Mouse (Mus musculus): ENCODE results near the gene 9330182L06Rik. TPM values are rescaled to one million over a fixed set of nuclear protein-coding genes. Genes with fewer than 3 reads are reported as not detected.

Gene 9330182L06Rik
- polyA plus RNA-seq, 1 experiment from 2014 or later: 4.0 TPM

- Histone ChIP-seq H3K9ac (no peak overlapping the region), H3K36me3 (no peaks in the 10 kb centered on the region), H3K4me3 (no peak overlapping the region), H3K27me3 (no peaks in the 10 kb centered on the region), H3K9me3 (no peaks in the 10 kb centered on the region), H3K27ac (no peak overlapping the region), H3K4me2 (replicated peaks) (no peak overlapping the region), H3K4me1 (no peaks in the 10 kb centered on the region)
- 81% methylated on average over 8 of the region's 8 CpGs for WGBS
- ATAC-seq (ENCODE audit: low FRiP score, low read depth): no peak
Measured at GRCm38 (mm10) chr5:9339511-9340173, 73.7 kb downstream of the 9330182L06Rik start.

DNA sequence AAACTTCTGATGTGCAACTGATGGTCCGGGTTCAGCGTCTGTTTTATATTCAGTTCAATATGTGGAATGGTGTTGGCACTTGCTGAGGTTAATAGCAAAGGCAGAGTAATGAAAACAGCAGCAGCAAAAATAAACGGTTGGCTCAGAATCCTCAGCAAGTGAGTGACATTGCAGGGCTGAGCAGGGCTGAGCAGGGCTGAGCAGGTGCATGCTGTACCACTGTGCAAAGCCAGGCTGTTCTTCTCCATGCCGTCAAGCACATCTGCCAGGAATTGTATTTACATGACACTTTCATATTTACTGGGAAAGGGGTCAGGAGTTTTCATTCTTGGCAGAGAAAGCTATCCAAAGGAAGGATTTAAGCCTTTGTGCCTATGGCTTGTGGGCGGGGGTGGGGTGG lies 78.7 kb downstream of the 9330182L06Rik start:
- no peak for ATAC-seq (ENCODE audit: low FRiP score, low read depth)
- H3K4me2 ChIP-seq (replicated peaks): no peak overlapping the region
- H3K27me3 ChIP-seq: no peaks in the 10 kb centered on the region
- no peak overlapping the region for H3K27ac ChIP-seq
- WGBS: 43% methylated on average over 5 of the region's 5 CpGs
- no peaks in the 10 kb centered on the region for H3K36me3 ChIP-seq
- no peaks in the 10 kb centered on the region for H3K9me3 ChIP-seq
- no peaks in the 10 kb centered on the region for H3K4me1 ChIP-seq
- H3K4me3 ChIP-seq: no peak overlapping the region
- no peak overlapping the region for H3K9ac ChIP-seq

DNA sequence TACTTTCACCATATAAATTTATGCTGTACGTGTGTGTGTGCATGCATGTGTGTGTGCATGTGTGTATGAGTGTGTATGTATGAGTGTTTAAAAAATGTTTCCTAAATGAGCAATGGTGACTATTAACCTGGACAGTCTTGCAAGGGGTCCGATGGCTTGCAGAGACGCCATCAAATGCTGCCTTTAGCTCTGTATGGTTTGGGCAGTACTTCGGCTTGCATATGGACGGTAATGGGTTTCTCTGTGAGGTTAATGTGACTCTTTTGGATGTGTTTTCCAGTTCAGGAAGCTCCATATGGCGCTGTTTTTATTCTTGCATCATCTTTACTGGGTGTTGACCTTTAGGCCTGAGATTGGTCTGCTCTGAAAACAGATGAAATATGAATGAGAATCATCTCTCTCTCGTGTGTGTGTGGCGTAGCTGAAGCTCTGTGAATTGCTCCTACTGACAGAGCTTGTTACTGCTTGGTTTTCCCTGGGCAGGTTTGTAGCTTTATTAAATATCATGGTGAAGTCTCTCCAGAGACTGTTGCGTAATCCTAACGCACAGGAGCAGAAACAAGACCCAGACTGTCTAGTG lies 79.2 kb downstream of the 9330182L06Rik start:
- Histone ChIP-seq H3K9me3 (no peaks in the 10 kb centered on the region), H3K9ac (no peak overlapping the region), H3K27me3 (no peaks in the 10 kb centered on the region), H3K4me1 (no peaks in the 10 kb centered on the region), H3K4me3 (no peak overlapping the region), H3K4me2 (replicated peaks) (no peak overlapping the region), H3K27ac (no peak overlapping the region), H3K36me3 (no peaks in the 10 kb centered on the region)
- WGBS: 70% methylated on average over 10 of the region's 10 CpGs
- ATAC-seq (ENCODE audit: low FRiP score, low read depth): peak; percentile 48; the same call in 1 of the 2 replicates

DNA sequence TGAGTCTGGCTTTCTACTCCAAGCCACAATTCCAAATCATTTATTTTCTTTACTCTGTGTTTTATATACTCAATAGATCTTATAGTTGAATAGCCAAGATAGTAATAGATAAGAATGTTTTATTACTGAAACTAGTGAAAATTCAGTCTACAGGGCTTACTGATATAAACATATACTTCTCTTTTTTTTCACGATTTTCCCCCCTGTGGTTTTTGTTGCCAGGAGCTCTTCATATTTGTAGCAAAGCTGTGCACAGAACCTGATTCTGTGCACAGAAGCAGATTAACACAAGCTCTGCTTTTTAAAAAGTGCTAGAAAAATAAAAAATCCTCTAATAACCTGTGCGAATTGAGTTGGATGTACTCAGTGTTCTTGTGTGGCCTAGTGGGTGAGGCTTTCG lies 79.7 kb downstream of the 9330182L06Rik start:
- Histone ChIP-seq H3K36me3 (no peaks in the 10 kb centered on the region), H3K27ac (no peak overlapping the region), H3K4me3 (no peak overlapping the region), H3K4me2 (replicated peaks) (no peak overlapping the region), H3K9me3 (no peaks in the 10 kb centered on the region), H3K27me3 (no peaks in the 10 kb centered on the region), H3K9ac (no peak overlapping the region), H3K4me1 (no peaks in the 10 kb centered on the region)
- no peak for ATAC-seq (ENCODE audit: low FRiP score, low read depth)
- 74% methylated on average over 3 of the region's 3 CpGs for WGBS

- WGBS: 79% methylated on average over 4 of the region's 4 CpGs
Measured at GRCm38 (mm10) chr5:9346510-9346909, 80.6 kb downstream of the 9330182L06Rik start.

DNA sequence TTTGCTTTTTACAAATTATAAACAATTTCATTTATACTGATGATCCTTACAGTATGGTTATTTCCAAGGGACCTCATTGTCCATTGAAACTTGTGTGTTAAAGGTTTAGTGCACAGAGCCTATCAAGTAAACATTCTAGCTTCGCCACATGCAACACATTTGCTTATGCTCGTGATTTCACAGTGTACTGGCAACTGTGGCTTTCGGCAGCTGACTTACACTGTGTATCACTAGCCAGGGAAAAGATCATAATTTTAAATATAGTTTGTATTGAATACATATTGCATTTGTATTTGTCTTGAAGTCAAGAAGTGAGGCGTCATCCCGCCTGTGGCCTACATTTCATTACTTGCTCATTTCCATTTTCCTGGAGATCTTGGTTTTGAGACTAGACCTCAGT lies 86.2 kb downstream of the 9330182L06Rik start:
- no peak for ATAC-seq (ENCODE audit: low FRiP score, low read depth)
- H3K9ac ChIP-seq: no peak overlapping the region
- no peaks in the 10 kb centered on the region for H3K4me1 ChIP-seq
- no peaks in the 10 kb centered on the region for H3K36me3 ChIP-seq
- WGBS: 85% methylated on average over 5 of the region's 5 CpGs
- no peak overlapping the region for H3K27ac ChIP-seq
- no peaks in the 10 kb centered on the region for H3K27me3 ChIP-seq
- no peak overlapping the region for H3K4me2 ChIP-seq (replicated peaks)
- no peak overlapping the region for H3K4me3 ChIP-seq
- no peaks in the 10 kb centered on the region for H3K9me3 ChIP-seq

More at GRCm38 (mm10) chr5:9346510-9346909, 80.6 kb downstream of the 9330182L06Rik start:
- Histone ChIP-seq H3K9me3 (no peaks in the 10 kb centered on the region), H3K36me3 (no peaks in the 10 kb centered on the region), H3K27me3 (no peaks in the 10 kb centered on the region), H3K27ac (no peak overlapping the region), H3K4me2 (replicated peaks) (no peak overlapping the region), H3K4me3 (no peak overlapping the region), H3K9ac (no peak overlapping the region), H3K4me1 (no peaks in the 10 kb centered on the region)
- ATAC-seq (ENCODE audit: low FRiP score, low read depth): no peak

GRCm38 (mm10) chr5:9352646-9353045 lies 86.7 kb downstream of the 9330182L06Rik start:
- Histone ChIP-seq H3K27ac (no peak overlapping the region), H3K36me3 (no peaks in the 10 kb centered on the region), H3K4me3 (no peak overlapping the region), H3K27me3 (no peaks in the 10 kb centered on the region), H3K4me1 (no peaks in the 10 kb centered on the region), H3K9me3 (no peaks in the 10 kb centered on the region), H3K9ac (no peak overlapping the region), H3K4me2 (replicated peaks) (no peak overlapping the region)
- ATAC-seq (ENCODE audit: low FRiP score, low read depth): no peak
- WGBS: 56% methylated on average over 1 of the region's 1 CpGs

- 88% methylated on average over 1 of the region's 1 CpGs for WGBS
- ATAC-seq (ENCODE audit: low FRiP score, low read depth): no peak
- no peaks in the 10 kb centered on the region for H3K27me3 ChIP-seq
Measured at GRCm38 (mm10) chr5:9354257-9354656, 88.3 kb downstream of the 9330182L06Rik start.

GRCm38 (mm10) chr5:9358076-9358475 lies 92.2 kb downstream of the 9330182L06Rik start:
- Histone ChIP-seq H3K9me3 (no peaks in the 10 kb centered on the region), H3K4me3 (no peak overlapping the region), H3K4me1 (no peaks in the 10 kb centered on the region), H3K36me3 (no peaks in the 10 kb centered on the region), H3K27me3 (no peaks in the 10 kb centered on the region), H3K27ac (no peak overlapping the region), H3K4me2 (replicated peaks) (no peak overlapping the region), H3K9ac (no peak overlapping the region)
- WGBS: 43% methylated on average over 2 of the region's 2 CpGs
- no peak for ATAC-seq (ENCODE audit: low FRiP score, low read depth)

More at GRCm38 (mm10) chr5:9354257-9354656, 88.3 kb downstream of the 9330182L06Rik start:
- Histone ChIP-seq H3K36me3 (no peaks in the 10 kb centered on the region), H3K4me3 (no peak overlapping the region), H3K9me3 (no peaks in the 10 kb centered on the region), H3K27ac (no peak overlapping the region), H3K4me2 (replicated peaks) (no peak overlapping the region), H3K4me1 (no peaks in the 10 kb centered on the region), H3K9ac (no peak overlapping the region)

- no peaks in the 10 kb centered on the region for H3K4me1 ChIP-seq
- 73% methylated on average over 7 of the region's 7 CpGs for WGBS
- no peak overlapping the region for H3K4me2 ChIP-seq (replicated peaks)
- H3K27ac ChIP-seq: no peak overlapping the region
- ATAC-seq (ENCODE audit: low FRiP score, low read depth): no peak
- no peak overlapping the region for H3K9ac ChIP-seq
- no peaks in the 10 kb centered on the region for H3K27me3 ChIP-seq
- no peaks in the 10 kb centered on the region for H3K36me3 ChIP-seq
- H3K4me3 ChIP-seq: no peak overlapping the region
- H3K9me3 ChIP-seq: no peaks in the 10 kb centered on the region
Measured at GRCm38 (mm10) chr5:9361982-9362661, 96.2 kb downstream of the 9330182L06Rik start.

DNA sequence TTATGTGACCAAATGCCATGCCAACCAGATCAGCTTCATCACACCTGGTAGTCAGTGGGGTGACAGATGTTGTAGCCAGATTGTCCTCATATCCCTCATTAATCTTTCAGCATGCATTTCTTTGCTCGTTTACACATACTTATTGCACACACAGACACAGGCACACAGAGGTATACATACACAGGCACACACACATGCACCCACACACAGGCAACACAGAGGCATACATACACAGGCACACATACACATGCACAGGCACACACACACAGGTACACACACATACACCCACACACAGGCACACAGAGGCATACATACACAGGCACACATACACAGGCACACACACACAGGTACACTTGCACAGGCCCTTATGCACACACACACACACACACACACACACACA lies 99.0 kb downstream of the 9330182L06Rik start:
- WGBS: 55% methylated on average over 1 of the region's 1 CpGs
- Histone ChIP-seq H3K9me3 (no peaks in the 10 kb centered on the region), H3K4me2 (replicated peaks) (no peak overlapping the region), H3K36me3 (no peaks in the 10 kb centered on the region), H3K4me1 (no peaks in the 10 kb centered on the region), H3K27me3 (no peaks in the 10 kb centered on the region), H3K4me3 (no peak overlapping the region), H3K27ac (no peak overlapping the region), H3K9ac (no peak overlapping the region)
- no peak for ATAC-seq (ENCODE audit: low FRiP score, low read depth)

GRCm38 (mm10) chr5:9367920-9368692 lies 102.2 kb downstream of the 9330182L06Rik start:
- H3K27me3 ChIP-seq: no peaks in the 10 kb centered on the region
- no peak overlapping the region for H3K4me2 ChIP-seq (replicated peaks)

More at GRCm38 (mm10) chr5:9367920-9368692, 102.2 kb downstream of the 9330182L06Rik start:
- Histone ChIP-seq H3K27ac (no peak overlapping the region), H3K9me3 (no peaks in the 10 kb centered on the region), H3K9ac (no peak overlapping the region), H3K4me1 (no peaks in the 10 kb centered on the region), H3K4me3 (no peak overlapping the region), H3K36me3 (no peaks in the 10 kb centered on the region)
- no peak for ATAC-seq (ENCODE audit: low FRiP score, low read depth)
- WGBS: 58% methylated on average over 11 of the region's 11 CpGs

Data from limb, embryonic 13.5 days (tissue).